Comparison of ENCODE assay signal across 9 mouse cellular contexts in genomic region chr2:167605817-167606744, GRCm38 (mm10). TPM values are rescaled to one million over a fixed set of nuclear protein-coding genes. Genes with fewer than 3 reads are reported as not detected.
"Had no signal": no experiment of that assay in that cellular context is flagged by ENCODE, and none has a peak within 500 bp of the region (broad histone marks: within the 10 kb centered on the region; RNA-seq: fewer than 3 reads in every experiment).

No protein-coding gene starts in this region.

- H3K4me2 ChIP-seq: lung, embryonic 15.5 days; midbrain, embryonic 13.5 days; neural tube, embryonic 15.5 days had no signal

- H3K27me3 ChIP-seq: lung, embryonic 15.5 days; midbrain, embryonic 13.5 days; neural tube, embryonic 15.5 days had no signal

- H3K27ac ChIP-seq: layer of hippocampus, adult 2 months; liver, embryonic 14.5 days; lung, embryonic 15.5 days; macrophage; midbrain, embryonic 13.5 days; neural tube, embryonic 15.5 days had no signal

- H3K4me3 ChIP-seq: layer of hippocampus, adult 2 months; lung, embryonic 15.5 days; megakaryocyte, embryonic 14.5 days; midbrain, embryonic 13.5 days; neural tube, embryonic 15.5 days had no signal

- H3K9ac ChIP-seq: liver, embryonic 14.5 days; lung, embryonic 15.5 days; midbrain, embryonic 13.5 days; neural tube, embryonic 15.5 days had no signal

- H3K9me3 ChIP-seq: lung, embryonic 15.5 days; megakaryocyte, embryonic 14.5 days; midbrain, embryonic 13.5 days; neural tube, embryonic 15.5 days had no signal

RNA-seq across cellular contexts. Expression of gene Gm20431, which starts 55.2 kb away (rescaled TPM):
- total RNA-seq: midbrain, postnatal 0 days had no signal
- polyA plus RNA-seq: macrophage; neural tube, embryonic 11.5 days had no signal
